ENCODE assay signal across 9 mouse cellular contexts in genomic region chr11:59880031-59880430, GRCm38 (mm10). TPM values are rescaled to one million over a fixed set of nuclear protein-coding genes. Genes with fewer than 3 reads are reported as not detected.
DNase-seq lines count a peak whose midpoint lies in the region; ATAC-seq and TF ChIP-seq lines count a peak whose summit lies in the region.
"Had no signal": no experiment of that assay in that cellular context is flagged by ENCODE, and none has a peak within 500 bp of the region (broad histone marks: within the 10 kb centered on the region; RNA-seq: fewer than 3 reads in every experiment).

No protein-coding gene starts in this region.

- dilution Hi-C loops in CH12.LX (cut with MboI; ENCODE audit: extremely low pct_ligation_motif_present, extremely low pct_unique_long_range_greater_than_20kb, low sequenced_read_pairs): no loop called here

- peaks cover 21 to 40% of the 10 kb centered on the region in 2 experiments for H3K36me3 ChIP-seq in CH12.LX (replicated peaks in 1 of 2; ENCODE audit: control insufficient read depth in 1 of 2, insufficient read depth in 1 of 2, low read length in 1 of 2)
- H3K36me3 ChIP-seq in forebrain, embryonic 11.5 days (ENCODE audit: control insufficient read depth, insufficient read depth, low read length): no peaks in the 10 kb centered on the region; the same call in 1 of the 2 replicates
- H3K36me3 ChIP-seq in heart, embryonic 16.5 days (ENCODE audit: control insufficient read depth, insufficient read depth): peaks cover 4% of the 10 kb centered on the region; the same call in 1 of the 2 replicates
- H3K36me3 ChIP-seq in liver, embryonic 13.5 days: peaks cover 16% of the 10 kb centered on the region; the same call in 1 of the 2 replicates
- H3K36me3 ChIP-seq in neural tube, embryonic 12.5 days: peaks cover 24% of the 10 kb centered on the region
- H3K36me3 ChIP-seq in testis, adult 2 months (ENCODE audit: control insufficient read depth, insufficient read depth, low read length): no peaks in the 10 kb centered on the region; the same call in 1 of the 2 replicates

- no peak overlapping the region for H3K4me3 ChIP-seq in CH12.LX (replicated peaks in 1 of 3; ENCODE audit: low read depth in 2 of 3, low read length in 2 of 3, poor library complexity in 1 of 3)
- H3K4me3 ChIP-seq in forebrain, embryonic 11.5 days (ENCODE audit: low read depth, low read length): no peak overlapping the region
- no peak overlapping the region for H3K4me3 ChIP-seq in heart, embryonic 16.5 days (ENCODE audit: low read length)
- no peak overlapping the region for H3K4me3 ChIP-seq in liver, embryonic 13.5 days (replicated peaks)
- H3K4me3 ChIP-seq in neural tube, embryonic 12.5 days: no peak overlapping the region
- no peak overlapping the region for H3K4me3 ChIP-seq in testis, adult 2 months (ENCODE audit: control insufficient read depth, low read depth, low read length)
- H3K4me3 ChIP-seq: heart, embryonic 15.5 days had no signal

- in situ Hi-C loops in CH12.LX (cut with MboI; ENCODE audit: low pct_ligation_motif_present, low pct_unique_long_range_greater_than_20kb, low sequenced_read_pairs): no loop called here

- no peak overlapping the region for H3K4me2 ChIP-seq in CH12.LX (ENCODE audit: insufficient read depth, low read depth, poor library complexity, severe bottlenecking)
- no peak overlapping the region for H3K4me2 ChIP-seq in forebrain, embryonic 11.5 days (ENCODE audit: low read depth, low read length, severe bottlenecking)
- H3K4me2 ChIP-seq in heart, embryonic 16.5 days (ENCODE audit: low read depth, low read length): no peak overlapping the region
- H3K4me2 ChIP-seq in liver, embryonic 13.5 days: no peak overlapping the region
- no peak overlapping the region for H3K4me2 ChIP-seq in neural tube, embryonic 12.5 days (replicated peaks)
- H3K4me2 ChIP-seq: heart, embryonic 15.5 days had no signal

- no peak overlapping the region for H3K27ac ChIP-seq in CH12.LX (ENCODE audit: insufficient read depth, low read depth)
- no peak overlapping the region for H3K27ac ChIP-seq in forebrain, embryonic 11.5 days (ENCODE audit: low read depth, low read length)
- no peak overlapping the region for H3K27ac ChIP-seq in heart, embryonic 16.5 days (ENCODE audit: low read length)
- H3K27ac ChIP-seq in liver, embryonic 13.5 days: no peak overlapping the region
- H3K27ac ChIP-seq in neural tube, embryonic 12.5 days: no peak overlapping the region
- H3K27ac ChIP-seq in testis, adult 2 months (ENCODE audit: control insufficient read depth, insufficient read depth, low read depth, low read length): no peak overlapping the region
- H3K27ac ChIP-seq: heart, embryonic 15.5 days had no signal

- H3K27me3 ChIP-seq in CH12.LX (replicated peaks): no peaks in the 10 kb centered on the region
- no peaks in the 10 kb centered on the region for H3K27me3 ChIP-seq in forebrain, embryonic 11.5 days (ENCODE audit: control insufficient read depth, insufficient read depth, low read length)
- H3K27me3 ChIP-seq in heart, embryonic 16.5 days (ENCODE audit: control insufficient read depth, insufficient read depth, low read length): no peaks in the 10 kb centered on the region
- H3K27me3 ChIP-seq in liver, embryonic 13.5 days: no peaks in the 10 kb centered on the region
- no peaks in the 10 kb centered on the region for H3K27me3 ChIP-seq in neural tube, embryonic 12.5 days (replicated peaks)
- H3K27me3 ChIP-seq in testis, adult 2 months (ENCODE audit: control insufficient read depth, insufficient read depth, low read length): no peaks in the 10 kb centered on the region
- H3K27me3 ChIP-seq: heart, embryonic 15.5 days had no signal

- TF ChIP-seq EP300 in CH12.LX (IDR thresholded peaks at IDR 0.05; ENCODE audit: low read length): no peak

- H3K9me3 ChIP-seq in CH12.LX (replicated peaks; ENCODE audit: low read length): no peaks in the 10 kb centered on the region
- H3K9me3 ChIP-seq in forebrain, embryonic 11.5 days (ENCODE audit: control insufficient read depth, low read length): no peaks in the 10 kb centered on the region
- no peaks in the 10 kb centered on the region for H3K9me3 ChIP-seq in heart, embryonic 16.5 days (replicated peaks; ENCODE audit: control insufficient read depth, low read length)
- no peaks in the 10 kb centered on the region for H3K9me3 ChIP-seq in liver, embryonic 13.5 days (replicated peaks)
- H3K9me3 ChIP-seq in neural tube, embryonic 12.5 days: no peaks in the 10 kb centered on the region
- H3K9me3 ChIP-seq: heart, embryonic 15.5 days had no signal

- H3K79me2 ChIP-seq in CH12.LX (replicated peaks; ENCODE audit: control insufficient read depth, extremely low read depth, insufficient read depth, poor library complexity, severe bottlenecking): no peaks in the 10 kb centered on the region

- peak; percentile 82 for DNase-seq in CH12.LX (ENCODE audit: extremely low read depth)
- DNase-seq in c-Kit-positive CD71-positive TER-119-negative erythroid progenitor cells, embryonic 14.5 days (ENCODE audit: low read depth): peak; percentile 70
- peak; percentile 88 for DNase-seq in forebrain, embryonic 11.5 days (ENCODE audit: low spot score)
- DNase-seq in kidney, postnatal 25 days: peak; percentile 79 to 82
- DNase-seq in liver, embryonic 13.5 days: peak; percentile 48

- peaks cover 0 to 10% of the 10 kb centered on the region in 2 experiments; a peak in 2 of 4 replicates for H3K4me1 ChIP-seq in CH12.LX (ENCODE audit: control insufficient read depth in 1 of 2, insufficient read depth in 2 of 2)
- no peaks in the 10 kb centered on the region for H3K4me1 ChIP-seq in forebrain, embryonic 11.5 days (replicated peaks; ENCODE audit: control insufficient read depth, insufficient read depth, low read length)
- peaks cover under 1% of the 10 kb centered on the region; the same call in 1 of the 2 replicates for H3K4me1 ChIP-seq in heart, embryonic 16.5 days (ENCODE audit: control insufficient read depth, insufficient read depth, low read length)
- peaks cover 6% of the 10 kb centered on the region for H3K4me1 ChIP-seq in liver, embryonic 13.5 days (replicated peaks)
- 0 out of 2 replicates have a peak, but pooled peaks cover 4% of the 10 kb centered on the region for H3K4me1 ChIP-seq in neural tube, embryonic 12.5 days
- peaks cover 2% of the 10 kb centered on the region; the same call in 1 of the 2 replicates for H3K4me1 ChIP-seq in testis, adult 2 months (ENCODE audit: control insufficient read depth, insufficient read depth, low read length)

- WGBS in forebrain, embryonic 11.5 days: 32% methylated on average over 2 of the region's 2 CpGs
- 14% methylated on average over 2 of the region's 2 CpGs for WGBS in heart, embryonic 16.5 days
- 10% methylated on average over 2 of the region's 2 CpGs for WGBS in liver, embryonic 13.5 days (ENCODE audit: insufficient replicate concordance)
- WGBS in neural tube, embryonic 12.5 days: 33% methylated on average over 2 of the region's 2 CpGs

- peak; percentile 95 to 98 for TF ChIP-seq CTCF in CH12.LX (conservative IDR thresholded peaks at IDR 0.05 in 1 of 2, IDR thresholded peaks at IDR 0.05 in 1 of 2; ENCODE audit: low read depth in 2 of 2, low read length in 2 of 2)
- TF ChIP-seq CTCF in testis, adult 2 months (IDR thresholded peaks at IDR 0.05; ENCODE audit: control insufficient read depth, insufficient read depth, insufficient replicate concordance, low read depth, low read length): peak; percentile 73; the same call in 1 of the 2 replicates

- no peak for TF ChIP-seq POLR2A in CH12.LX (IDR thresholded peaks at IDR 0.05; ENCODE audit: low read depth, low read length)
- no peak for TF ChIP-seq POLR2A in testis, adult 2 months (IDR thresholded peaks at IDR 0.05; ENCODE audit: control insufficient read depth, low read depth, low read length)

- ATAC-seq in forebrain, embryonic 11.5 days (replicated peaks; ENCODE audit: low FRiP score): peak; percentile 70
- 0 out of 2 replicates have a peak, but pooled peaks have one; percentile 39 for ATAC-seq in heart, embryonic 16.5 days (replicated peaks; ENCODE audit: extremely low read depth, insufficient read depth, low FRiP score)
- ATAC-seq in liver, embryonic 13.5 days (ENCODE audit: low read depth): peak; percentile 31; the same call in 1 of the 2 replicates
- peak; percentile 74 for ATAC-seq in neural tube, embryonic 12.5 days (ENCODE audit: low FRiP score, low read depth)

- TF ChIP-seq RAD21 in CH12.LX (IDR thresholded peaks at IDR 0.05; ENCODE audit: low read depth, low read length): no peak; the same call in none of the 2 replicates

- H3K9ac ChIP-seq in CH12.LX (ENCODE audit: insufficient read depth, low read depth): no peak overlapping the region
- H3K9ac ChIP-seq in forebrain, embryonic 11.5 days (ENCODE audit: low read length): peak overlapping the region; percentile 40
- H3K9ac ChIP-seq in heart, embryonic 16.5 days (ENCODE audit: low read length): no peak overlapping the region
- H3K9ac ChIP-seq in liver, embryonic 13.5 days: no peak overlapping the region
- no peak overlapping the region for H3K9ac ChIP-seq in neural tube, embryonic 12.5 days
- H3K9ac ChIP-seq: heart, embryonic 15.5 days had no signal

TF ChIP-seq in CH12.LX, 34 proteins besides CTCF, POLR2A, EP300 and RAD21 (continues in another document):
- TF ChIP-seq USF1 (IDR thresholded peaks at IDR 0.05; ENCODE audit: low read depth, low read length) (no peak), ELF1 (IDR thresholded peaks at IDR 0.05; ENCODE audit: low read depth, low read length) (0 out of 2 replicates have a peak, but pooled peaks have one; percentile 12), MAFK (IDR thresholded peaks at IDR 0.05; ENCODE audit: insufficient replicate concordance, low read length) (no peak)

RNA-seq across cellular contexts. Expression of gene Cops3, which starts 40.4 kb away (rescaled TPM):
- total RNA-seq in CH12.LX (2012; rRNA removed): 128 and 140 TPM in 2 replicates
- 317 and 374 TPM in 2 replicates for total RNA-seq in CH12.LX (2014; rRNA removed)
- polyA plus RNA-seq in CH12.LX (2012; ENCODE audit: insufficient read length, low read depth): 248 and 267 TPM in 2 replicates
- 251 and 258 TPM in 2 replicates for polyA plus RNA-seq in forebrain, embryonic 11.5 days (2014; fragmentation: Nextera tagmentation; extraction: Ambion mirVana)
- polyA plus RNA-seq in heart, embryonic 16.5 days (2015; fragmentation: Nextera tagmentation; extraction: Ambion mirVana): 154 and 173 TPM in 2 replicates
- 127 and 141 TPM in 2 replicates for polyA plus RNA-seq in liver, embryonic 13.5 days (2015; fragmentation: Nextera tagmentation; extraction: Ambion mirVana)
- polyA plus RNA-seq in neural tube, embryonic 12.5 days (2016; fragmentation: Nextera tagmentation; extraction: Ambion mirVana): 209 and 214 TPM in 2 replicates
- polyA plus RNA-seq in testis, adult 2 months (2012; rRNA removed): 44.1 and 56.9 TPM in 2 replicates

RNA-seq across cellular contexts. Expression of gene Nt5m, which starts 40.8 kb away (rescaled TPM):
- total RNA-seq in CH12.LX (2012; rRNA removed): 23.1 and 24.3 TPM in 2 replicates
- total RNA-seq in CH12.LX (2014; rRNA removed): 24.6 and 25.7 TPM in 2 replicates
- 16.4 and 22.3 TPM in 2 replicates for polyA plus RNA-seq in CH12.LX (2012; ENCODE audit: insufficient read length, low read depth)
- 39.1 and 40.5 TPM in 2 replicates for polyA plus RNA-seq in forebrain, embryonic 11.5 days (2014; fragmentation: Nextera tagmentation; extraction: Ambion mirVana)
- polyA plus RNA-seq in heart, embryonic 16.5 days (2015; fragmentation: Nextera tagmentation; extraction: Ambion mirVana): 42.4 and 42.7 TPM in 2 replicates
- polyA plus RNA-seq in liver, embryonic 13.5 days (2015; fragmentation: Nextera tagmentation; extraction: Ambion mirVana): 13.6 and 14.4 TPM in 2 replicates
- 52.3 and 53.8 TPM in 2 replicates for polyA plus RNA-seq in neural tube, embryonic 12.5 days (2016; fragmentation: Nextera tagmentation; extraction: Ambion mirVana)
- 97.1 and 100 TPM in 2 replicates for polyA plus RNA-seq in testis, adult 2 months (2012; rRNA removed)
